Mouse (Mus musculus): ENCODE data around the gene Zdhhc20. TPM values are rescaled to one million over a fixed set of nuclear protein-coding genes. Genes with fewer than 3 reads are reported as not detected.
"Not testable (repeated sequence)": the region's sequence is repeated elsewhere in the genome, so short reads cannot be mapped to it uniquely, and the experiment has no call there.

Zdhhc20 gene
- total RNA-seq, 2 experiments from 2014 or later = 31.4 to 35.3 TPM

GRCm38 (mm10) chr14:57894346-57894745 lies 4.3 kb upstream of the Zdhhc20 start:
- DNase-seq (ENCODE audit: low spot score in 2 of 2) = no peak

- no peak for DNase-seq (ENCODE audit: low spot score in 2 of 2)
Observed at GRCm38 (mm10) chr14:57892961-57893360, 2.9 kb upstream of the Zdhhc20 start.

- DNase-seq (ENCODE audit: low spot score in 2 of 2) = peak in 1 of 2 experiments; percentile 32
Observed at GRCm38 (mm10) chr14:57889541-57890010, 500 bp downstream of the Zdhhc20 start.

DNA sequence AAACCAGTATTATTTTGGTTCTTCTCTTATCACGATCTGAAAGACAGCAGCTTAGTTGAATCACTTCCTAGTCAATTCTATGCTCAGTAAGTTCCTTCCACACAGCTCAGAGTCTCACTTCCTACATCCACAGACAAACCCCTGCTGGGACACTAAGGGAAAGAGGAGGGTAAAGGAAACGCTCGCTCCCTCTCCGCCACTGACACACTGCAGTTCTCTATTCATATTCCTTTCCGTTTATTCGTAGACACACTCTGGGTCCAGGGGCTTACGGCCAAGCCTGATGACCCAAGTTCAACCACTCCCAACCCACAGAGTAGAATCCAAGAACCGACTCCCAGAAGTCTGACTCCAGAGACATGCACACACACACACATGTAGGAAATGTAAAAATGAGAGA lies 2.9 kb downstream of the Zdhhc20 start:
- no peak for DNase-seq (ENCODE audit: low spot score in 2 of 2)

- no peak for DNase-seq (ENCODE audit: low spot score in 2 of 2)
Observed at GRCm38 (mm10) chr14:57886032-57886431, 4.0 kb downstream of the Zdhhc20 start.

GRCm38 (mm10) chr14:57883341-57883740 lies 6.7 kb downstream of the Zdhhc20 start:
- DNase-seq (ENCODE audit: low spot score in 2 of 2) = no peak

- no peak for DNase-seq (ENCODE audit: low spot score in 2 of 2)
Observed at GRCm38 (mm10) chr14:57882720-57883119, 7.4 kb downstream of the Zdhhc20 start.

- no peak for DNase-seq (ENCODE audit: low spot score in 2 of 2)
Observed at GRCm38 (mm10) chr14:57881793-57882192, 8.3 kb downstream of the Zdhhc20 start.

GRCm38 (mm10) chr14:57881074-57881473 lies 9.0 kb downstream of the Zdhhc20 start:
- no peak for DNase-seq (ENCODE audit: low spot score in 2 of 2)

- DNase-seq (ENCODE audit: low spot score in 2 of 2) = no peak
Observed at GRCm38 (mm10) chr14:57877921-57878320, 12.2 kb downstream of the Zdhhc20 start.

GRCm38 (mm10) chr14:57866676-57867276 lies 23.3 kb downstream of the Zdhhc20 start:
- DNase-seq (ENCODE audit: low spot score in 2 of 2) = no peak

DNA sequence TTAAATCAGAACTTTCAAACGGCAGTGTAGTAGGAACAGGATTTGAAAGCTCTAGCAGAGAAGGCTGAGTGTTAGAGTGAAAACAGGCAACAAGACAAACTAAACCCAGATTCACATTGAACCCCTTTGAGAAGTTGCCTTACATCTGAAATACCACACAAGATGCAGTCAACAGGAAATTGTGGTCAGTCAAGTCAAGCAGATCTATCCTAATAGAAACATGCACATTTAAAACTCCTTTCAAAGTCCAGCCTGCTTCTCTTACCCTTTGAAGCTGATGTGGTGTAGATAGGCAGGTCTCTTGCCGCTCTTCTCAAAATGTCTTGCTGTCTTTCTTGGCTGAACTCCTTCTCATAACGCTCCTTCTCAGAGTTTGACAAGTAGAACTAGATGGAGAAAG lies 24.8 kb downstream of the Zdhhc20 start:
- no peak for DNase-seq (ENCODE audit: low spot score in 2 of 2)

- no peak for DNase-seq (ENCODE audit: low spot score in 2 of 2)
Observed at GRCm38 (mm10) chr14:57863129-57863528, 26.9 kb downstream of the Zdhhc20 start.

GRCm38 (mm10) chr14:57861987-57862412 lies 28.1 kb downstream of the Zdhhc20 start:
- no peak for DNase-seq (ENCODE audit: low spot score in 2 of 2)

DNA sequence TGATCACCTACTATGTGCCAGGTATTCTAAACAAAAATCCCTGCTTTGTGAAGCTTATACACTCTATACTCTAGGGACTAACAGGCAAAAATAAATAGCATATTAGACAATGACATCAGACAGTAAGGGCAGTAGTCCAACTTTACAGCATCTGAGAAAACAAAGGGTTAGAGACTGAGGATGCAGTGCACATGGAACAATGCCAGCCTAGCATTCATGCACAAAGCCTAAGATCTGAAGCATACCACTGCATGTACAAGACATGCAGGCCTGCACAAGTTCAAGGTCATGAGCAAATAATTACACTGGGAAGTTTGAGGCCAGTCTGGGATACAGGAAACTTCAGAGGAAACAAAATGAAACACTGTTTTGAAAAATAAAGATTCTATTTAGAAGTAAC lies 30.6 kb downstream of the Zdhhc20 start:
- no peak for DNase-seq (ENCODE audit: low spot score in 2 of 2)

DNA sequence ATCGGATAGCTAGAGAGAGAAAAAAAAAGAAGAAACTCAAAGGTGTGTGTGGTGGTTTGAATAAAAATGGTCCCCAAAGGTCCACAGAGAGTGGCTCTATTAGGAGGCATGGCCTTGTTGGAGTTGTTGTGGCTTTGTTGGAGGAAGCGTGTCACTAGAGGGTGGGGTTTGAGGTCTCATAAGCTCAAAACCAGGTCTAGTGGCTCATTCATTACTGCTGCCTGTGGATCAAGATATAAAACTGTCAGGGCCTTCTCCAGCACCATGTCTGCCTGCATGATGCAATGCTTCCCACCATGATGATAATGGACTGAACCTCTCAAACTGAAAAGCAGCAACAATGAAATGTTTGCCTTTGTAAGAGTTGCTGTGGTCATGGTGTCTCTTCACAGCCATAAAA lies 31.5 kb downstream of the Zdhhc20 start:
- no peak for DNase-seq (ENCODE audit: low spot score in 2 of 2)

GRCm38 (mm10) chr14:57856037-57856436 lies 34.0 kb downstream of the Zdhhc20 start:
- not testable (repeated sequence) for DNase-seq (ENCODE audit: low spot score in 2 of 2)

GRCm38 (mm10) chr14:57852961-57853360 lies 37.1 kb downstream of the Zdhhc20 start:
- no peak for DNase-seq (ENCODE audit: low spot score in 2 of 2)

GRCm38 (mm10) chr14:57850330-57850729 lies 39.7 kb downstream of the Zdhhc20 start:
- no peak for DNase-seq (ENCODE audit: low spot score in 2 of 2)

- DNase-seq (ENCODE audit: low spot score in 2 of 2) = no peak
Observed at GRCm38 (mm10) chr14:57848646-57849045, 41.4 kb downstream of the Zdhhc20 start.

DNA sequence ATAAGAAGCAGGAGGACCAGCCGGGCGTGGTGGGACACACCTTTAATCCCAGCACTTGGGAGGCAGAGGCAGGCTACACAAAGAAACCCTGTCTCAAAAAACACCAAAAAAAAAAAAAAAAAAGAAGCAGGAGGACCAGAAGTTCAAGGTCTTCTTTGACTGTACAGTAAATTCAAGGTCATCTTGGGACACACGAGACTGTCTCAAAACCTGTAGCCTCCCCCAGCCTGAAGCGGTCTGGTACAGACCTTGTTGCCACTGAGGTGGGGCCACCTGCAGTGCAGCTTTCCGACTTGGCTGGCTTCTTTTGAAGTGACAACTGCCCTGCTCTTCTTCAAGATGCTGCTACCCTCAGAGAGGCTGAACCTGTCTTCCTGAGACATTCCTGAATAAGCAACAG lies 42.0 kb downstream of the Zdhhc20 start:
- DNase-seq (ENCODE audit: low spot score in 2 of 2) = not testable (repeated sequence)

DNA sequence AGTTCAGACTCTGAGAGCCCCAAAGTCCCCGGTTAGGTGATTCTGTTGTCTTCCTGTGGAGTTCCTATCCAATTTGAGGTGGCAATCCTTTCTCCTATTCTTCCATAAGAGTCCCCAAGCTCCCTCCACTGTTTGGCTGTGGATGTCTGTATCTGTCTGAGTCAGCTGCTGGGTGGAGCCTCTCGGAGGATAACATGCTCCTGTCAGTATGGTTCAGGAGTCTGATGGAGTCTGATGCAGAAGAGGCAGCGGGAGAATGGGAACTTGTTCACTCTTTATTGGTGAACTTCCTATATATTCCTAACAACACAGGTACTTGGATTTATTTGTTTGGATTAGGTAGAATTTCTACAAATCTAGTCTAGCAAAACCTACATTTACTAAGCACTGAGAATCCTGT lies 45.5 kb downstream of the Zdhhc20 start:
- DNase-seq (ENCODE audit: low spot score in 2 of 2) = no peak

GRCm38 (mm10) chr14:57835157-57835556 lies 54.9 kb downstream of the Zdhhc20 start:
- no peak for DNase-seq (ENCODE audit: low spot score in 2 of 2)
